Mouse (Mus musculus): ENCODE data around the gene Gbx1.
"Not testable (repeated sequence)": the region's sequence is repeated elsewhere in the genome, so short reads cannot be mapped to it uniquely, and the experiment has no call there.

GRCm38 (mm10) chr5:24555335-24555734 lies 28.3 kb upstream of the Gbx1 start:
- TF ChIP-seq POLR2A (IDR thresholded peaks at IDR 0.05; ENCODE audit: borderline replicate concordance, insufficient read depth, low read length); CTCF (IDR thresholded peaks at IDR 0.05; ENCODE audit: borderline replicate concordance, insufficient read depth, low read depth, low read length): not testable (repeated sequence)
